Mouse (Mus musculus): ENCODE measurements around the gene Olfr1197. TPM values are rescaled to one million over a fixed set of nuclear protein-coding genes. Genes with fewer than 3 reads are reported as not detected.

Gene Olfr1197
- polyA plus RNA-seq (2014; fragmentation: Nextera tagmentation; extraction: Ambion mirVana), result not detected in 2 replicates

DNA sequence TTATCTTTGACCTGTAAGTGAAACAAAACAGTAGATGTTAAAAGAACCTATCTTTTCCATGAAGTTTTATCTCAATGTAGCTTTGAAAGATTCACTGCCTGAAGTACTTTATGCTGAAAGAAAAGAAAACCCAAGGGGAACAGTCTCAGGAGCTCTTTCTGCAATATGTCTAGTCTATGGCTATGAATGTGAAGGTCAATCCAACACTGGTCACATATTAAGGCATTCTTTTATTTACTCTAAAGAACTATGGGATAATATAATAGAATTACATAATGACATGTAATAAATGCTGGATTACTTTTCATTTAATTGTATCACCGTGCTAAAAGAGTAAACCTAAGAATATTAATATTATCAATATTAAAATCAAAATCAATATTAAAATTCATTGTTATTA, at the start of gene Olfr1197:
Gene Olfr1197, minus strand, starts transcription at position 101 of the 400 bp plus-strand sequence.
- Histone ChIP-seq H3K4me1 (ENCODE audit: control insufficient read depth, insufficient read depth, low read length) (no peaks in the 10 kb centered on the region), H3K27ac (ENCODE audit: low read depth, low read length) (no peak within 1 kb of the TSS), H3K36me3 (ENCODE audit: control insufficient read depth, insufficient read depth, low read length) (no peaks in the 10 kb centered on the region), H3K9ac (ENCODE audit: low read depth, low read length) (no peak within 1 kb of the TSS), H3K4me2 (no peak within 1 kb of the TSS), H3K4me3 (ENCODE audit: low read depth, low read length) (no peak within 1 kb of the TSS), H3K9me3 (replicated peaks; ENCODE audit: control insufficient read depth, low read length) (no peaks in the 10 kb centered on the region), H3K27me3 (ENCODE audit: control insufficient read depth, insufficient read depth, low read length) (no peaks in the 10 kb centered on the region)
- WGBS (ENCODE audit: insufficient replicate concordance), result 72% methylated on average over 1 of the region's 1 CpGs
- ATAC-seq (replicated peaks; ENCODE audit: insufficient number of reproducible peaks, low FRiP score, low TSS enrichment), result no peak

GRCm38 (mm10) chr2:88770388-88770787, 38.2 kb upstream of the Olfr1197 start, which contains the start of gene Olfr1200:
TSS of gene Olfr1200 (minus strand) at chr2:88770488.
- Histone ChIP-seq H3K4me3 (ENCODE audit: low read depth, low read length) (no peak within 1 kb of the TSS), H3K4me1 (ENCODE audit: control insufficient read depth, insufficient read depth, low read length) (no peaks in the 10 kb centered on the region), H3K27me3 (ENCODE audit: control insufficient read depth, insufficient read depth, low read length) (no peaks in the 10 kb centered on the region), H3K36me3 (ENCODE audit: control insufficient read depth, insufficient read depth, low read length) (no peaks in the 10 kb centered on the region), H3K4me2 (no peak within 1 kb of the TSS), H3K27ac (ENCODE audit: low read depth, low read length) (no peak within 1 kb of the TSS), H3K9me3 (replicated peaks; ENCODE audit: control insufficient read depth, low read length) (no peaks in the 10 kb centered on the region), H3K9ac (ENCODE audit: low read depth, low read length) (no peak within 1 kb of the TSS)
- 69% methylated on average over 2 of the region's 2 CpGs for WGBS (ENCODE audit: insufficient replicate concordance)
- ATAC-seq (replicated peaks; ENCODE audit: insufficient number of reproducible peaks, low FRiP score, low TSS enrichment), result no peak

- Histone ChIP-seq H3K27me3 (ENCODE audit: control insufficient read depth, insufficient read depth, low read length) (no peaks in the 10 kb centered on the region), H3K9ac (ENCODE audit: low read depth, low read length) (no peak within 1 kb of the TSS), H3K27ac (ENCODE audit: low read depth, low read length) (no peak within 1 kb of the TSS), H3K4me3 (ENCODE audit: low read depth, low read length) (no peak within 1 kb of the TSS), H3K4me1 (ENCODE audit: control insufficient read depth, insufficient read depth, low read length) (no peaks in the 10 kb centered on the region), H3K9me3 (replicated peaks; ENCODE audit: control insufficient read depth, low read length) (no peaks in the 10 kb centered on the region), H3K36me3 (ENCODE audit: control insufficient read depth, insufficient read depth, low read length) (no peaks in the 10 kb centered on the region), H3K4me2 (no peak within 1 kb of the TSS)
- 85% methylated on average over 2 of the region's 2 CpGs for WGBS (ENCODE audit: insufficient replicate concordance)
- no peak for ATAC-seq (replicated peaks; ENCODE audit: insufficient number of reproducible peaks, low FRiP score, low TSS enrichment)
Observed at GRCm38 (mm10) chr2:88760369-88760768, 28.2 kb upstream of the Olfr1197 start, which contains the start of gene Olfr1199. TSS of gene Olfr1199 (minus strand) at chr2:88760469.

GRCm38 (mm10) chr2:88751270-88751669, 19.1 kb upstream of the Olfr1197 start, which contains the start of gene Olfr1198:
TSS of gene Olfr1198 (minus strand) at chr2:88751370.
- H3K9me3 ChIP-seq (replicated peaks; ENCODE audit: control insufficient read depth, low read length), result no peaks in the 10 kb centered on the region
- no peaks in the 10 kb centered on the region for H3K4me1 ChIP-seq (ENCODE audit: control insufficient read depth, insufficient read depth, low read length)
- H3K4me2 ChIP-seq, result no peak within 1 kb of the TSS
- ATAC-seq (replicated peaks; ENCODE audit: insufficient number of reproducible peaks, low FRiP score, low TSS enrichment), result no peak
- no peaks in the 10 kb centered on the region for H3K36me3 ChIP-seq (ENCODE audit: control insufficient read depth, insufficient read depth, low read length)
- no peak within 1 kb of the TSS for H3K9ac ChIP-seq (ENCODE audit: low read depth, low read length)
- no peaks in the 10 kb centered on the region for H3K27me3 ChIP-seq (ENCODE audit: control insufficient read depth, insufficient read depth, low read length)
- no peak within 1 kb of the TSS for H3K27ac ChIP-seq (ENCODE audit: low read depth, low read length)
- 84% methylated on average over 2 of the region's 2 CpGs for WGBS (ENCODE audit: insufficient replicate concordance)
- H3K4me3 ChIP-seq (ENCODE audit: low read depth, low read length), result no peak within 1 kb of the TSS

GRCm38 (mm10) chr2:88743379-88743778, 11.2 kb upstream of the Olfr1197 start:
- no peak for ATAC-seq (replicated peaks; ENCODE audit: insufficient number of reproducible peaks, low FRiP score, low TSS enrichment)
- H3K9me3 ChIP-seq (replicated peaks; ENCODE audit: control insufficient read depth, low read length), result no peaks in the 10 kb centered on the region
- no peak overlapping the region for H3K4me3 ChIP-seq (ENCODE audit: low read depth, low read length)
- H3K36me3 ChIP-seq (ENCODE audit: control insufficient read depth, insufficient read depth, low read length), result no peaks in the 10 kb centered on the region
- H3K4me2 ChIP-seq, result no peak overlapping the region
- no peaks in the 10 kb centered on the region for H3K4me1 ChIP-seq (ENCODE audit: control insufficient read depth, insufficient read depth, low read length)
- H3K27me3 ChIP-seq (ENCODE audit: control insufficient read depth, insufficient read depth, low read length), result no peaks in the 10 kb centered on the region
- 68% methylated on average over 3 of the region's 3 CpGs for WGBS (ENCODE audit: insufficient replicate concordance)
- H3K9ac ChIP-seq (ENCODE audit: low read depth, low read length), result no peak overlapping the region
- no peak overlapping the region for H3K27ac ChIP-seq (ENCODE audit: low read depth, low read length)

DNA sequence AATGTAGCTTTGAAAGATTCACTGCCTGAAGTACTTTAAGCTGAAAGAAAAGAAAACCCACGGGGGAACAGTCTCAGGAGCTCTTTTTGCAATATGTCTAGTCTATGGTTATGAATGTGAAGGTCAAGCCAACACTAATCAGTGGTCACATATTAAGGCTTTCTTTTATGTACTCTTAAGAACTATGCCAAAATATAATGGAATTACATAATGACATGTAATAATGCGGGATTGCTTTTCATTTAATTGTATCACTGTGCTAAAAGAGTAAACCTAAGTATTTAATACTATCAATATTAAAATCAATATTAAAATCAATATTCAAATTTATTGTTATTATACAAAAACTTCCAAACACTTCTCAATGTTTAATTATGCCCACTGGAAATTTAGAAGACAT, 27.7 kb downstream of the Olfr1197 start, which contains the start of gene Olfr1196:
Gene Olfr1196, minus strand, starts transcription at position 101 of the 400 bp plus-strand sequence.
- WGBS (ENCODE audit: insufficient replicate concordance), result 81% methylated on average over 2 of the region's 2 CpGs
- H3K4me2 ChIP-seq, result no peak within 1 kb of the TSS
- no peaks in the 10 kb centered on the region for H3K27me3 ChIP-seq (ENCODE audit: control insufficient read depth, insufficient read depth, low read length)
- H3K36me3 ChIP-seq (ENCODE audit: control insufficient read depth, insufficient read depth, low read length), result no peaks in the 10 kb centered on the region
- no peaks in the 10 kb centered on the region for H3K4me1 ChIP-seq (ENCODE audit: control insufficient read depth, insufficient read depth, low read length)
- H3K9ac ChIP-seq (ENCODE audit: low read depth, low read length), result no peak within 1 kb of the TSS
- no peak within 1 kb of the TSS for H3K4me3 ChIP-seq (ENCODE audit: low read depth, low read length)
- H3K27ac ChIP-seq (ENCODE audit: low read depth, low read length), result no peak within 1 kb of the TSS
- no peak for ATAC-seq (replicated peaks; ENCODE audit: insufficient number of reproducible peaks, low FRiP score, low TSS enrichment)
- no peaks in the 10 kb centered on the region for H3K9me3 ChIP-seq (replicated peaks; ENCODE audit: control insufficient read depth, low read length)

GRCm38 (mm10) chr2:88689087-88689486, 43.1 kb downstream of the Olfr1197 start, which contains the start of gene Olfr1195:
TSS of gene Olfr1195 (minus strand) at chr2:88689187.
- Histone ChIP-seq H3K27ac (ENCODE audit: low read depth, low read length) (no peak within 1 kb of the TSS), H3K4me2 (no peak within 1 kb of the TSS)

More at GRCm38 (mm10) chr2:88689087-88689486, 43.1 kb downstream of the Olfr1197 start, which contains the start of gene Olfr1195:
- no peaks in the 10 kb centered on the region for H3K9me3 ChIP-seq (replicated peaks; ENCODE audit: control insufficient read depth, low read length)
- H3K36me3 ChIP-seq (ENCODE audit: control insufficient read depth, insufficient read depth, low read length), result no peaks in the 10 kb centered on the region
- H3K4me3 ChIP-seq (ENCODE audit: low read depth, low read length), result no peak within 1 kb of the TSS
- ATAC-seq (replicated peaks; ENCODE audit: insufficient number of reproducible peaks, low FRiP score, low TSS enrichment), result no peak
- H3K27me3 ChIP-seq (ENCODE audit: control insufficient read depth, insufficient read depth, low read length), result no peaks in the 10 kb centered on the region
- H3K4me1 ChIP-seq (ENCODE audit: control insufficient read depth, insufficient read depth, low read length), result no peaks in the 10 kb centered on the region
- H3K9ac ChIP-seq (ENCODE audit: low read depth, low read length), result no peak within 1 kb of the TSS

Other genes with a start within 250 kb of the Olfr1197 start
- not detected in 2 replicates for gene Olfr1184, start 248.8 kb downstream of the Olfr1197 start, polyA plus RNA-seq (2014; fragmentation: Nextera tagmentation; extraction: Ambion mirVana)
- not detected in 2 replicates for gene Olfr1185-ps1, start 239.0 kb downstream of the Olfr1197 start, polyA plus RNA-seq (2014; fragmentation: Nextera tagmentation; extraction: Ambion mirVana)
- gene Olfr1186, start 213.8 kb downstream of the Olfr1197 start, polyA plus RNA-seq (2014; fragmentation: Nextera tagmentation; extraction: Ambion mirVana), result not detected in 2 replicates
- not detected in 2 replicates for gene Olfr1188, start 175.4 kb downstream of the Olfr1197 start, polyA plus RNA-seq (2014; fragmentation: Nextera tagmentation; extraction: Ambion mirVana)
- gene Olfr1189, start 145.9 kb downstream of the Olfr1197 start, polyA plus RNA-seq (2014; fragmentation: Nextera tagmentation; extraction: Ambion mirVana), result not detected in 2 replicates
- not detected in 2 replicates for gene Olfr1191-ps1, start 91.8 kb downstream of the Olfr1197 start, polyA plus RNA-seq (2014; fragmentation: Nextera tagmentation; extraction: Ambion mirVana)
- not detected in 2 replicates for gene Olfr1192-ps1, start 83.9 kb downstream of the Olfr1197 start, polyA plus RNA-seq (2014; fragmentation: Nextera tagmentation; extraction: Ambion mirVana)
- gene Olfr1193, start 56.7 kb downstream of the Olfr1197 start, polyA plus RNA-seq (2014; fragmentation: Nextera tagmentation; extraction: Ambion mirVana), result not detected in 2 replicates
- gene Olfr1195, start 43.2 kb downstream of the Olfr1197 start, polyA plus RNA-seq (2014; fragmentation: Nextera tagmentation; extraction: Ambion mirVana), result not detected in 2 replicates
- gene Olfr1196, start 27.8 kb downstream of the Olfr1197 start, polyA plus RNA-seq (2014; fragmentation: Nextera tagmentation; extraction: Ambion mirVana), result not detected in 2 replicates
- gene Olfr1198, start 19.0 kb upstream of the Olfr1197 start, polyA plus RNA-seq (2014; fragmentation: Nextera tagmentation; extraction: Ambion mirVana), result not detected in 2 replicates
- not detected in 2 replicates for gene Olfr1199, start 28.1 kb upstream of the Olfr1197 start, polyA plus RNA-seq (2014; fragmentation: Nextera tagmentation; extraction: Ambion mirVana)
- gene Olfr1200, start 38.1 kb upstream of the Olfr1197 start, polyA plus RNA-seq (2014; fragmentation: Nextera tagmentation; extraction: Ambion mirVana), result not detected in 2 replicates
- not detected in 2 replicates for gene Olfr1201, start 60.7 kb upstream of the Olfr1197 start, polyA plus RNA-seq (2014; fragmentation: Nextera tagmentation; extraction: Ambion mirVana)
- gene Olfr1202, start 82.1 kb upstream of the Olfr1197 start, polyA plus RNA-seq (2014; fragmentation: Nextera tagmentation; extraction: Ambion mirVana), result not detected in 2 replicates
- not detected in 2 replicates for gene Olfr1205, start 97.4 kb upstream of the Olfr1197 start, polyA plus RNA-seq (2014; fragmentation: Nextera tagmentation; extraction: Ambion mirVana)
- not detected in 2 replicates for gene Olfr1204, start 116.9 kb upstream of the Olfr1197 start, polyA plus RNA-seq (2014; fragmentation: Nextera tagmentation; extraction: Ambion mirVana)
- gene Olfr1206, start 130.9 kb upstream of the Olfr1197 start, polyA plus RNA-seq (2014; fragmentation: Nextera tagmentation; extraction: Ambion mirVana), result not detected in 2 replicates
- gene Olfr1208, start 169.9 kb upstream of the Olfr1197 start, polyA plus RNA-seq (2014; fragmentation: Nextera tagmentation; extraction: Ambion mirVana), result not detected in 2 replicates
- not detected in 2 replicates for gene Olfr1209, start 182.8 kb upstream of the Olfr1197 start, polyA plus RNA-seq (2014; fragmentation: Nextera tagmentation; extraction: Ambion mirVana)
- not detected in 2 replicates for gene Olfr1211, start 205.7 kb upstream of the Olfr1197 start, polyA plus RNA-seq (2014; fragmentation: Nextera tagmentation; extraction: Ambion mirVana)
- gene Olfr1212, start 221.6 kb upstream of the Olfr1197 start, polyA plus RNA-seq (2014; fragmentation: Nextera tagmentation; extraction: Ambion mirVana), result not detected in 2 replicates
- not detected in 2 replicates for gene Gm13762, start 247.9 kb upstream of the Olfr1197 start, polyA plus RNA-seq (2014; fragmentation: Nextera tagmentation; extraction: Ambion mirVana)